Mouse (Mus musculus): ENCODE data around the gene Tspan9. TPM values are rescaled to one million over a fixed set of nuclear protein-coding genes. Genes with fewer than 3 reads are reported as not detected.

The Tspan9 gene
- polyA plus RNA-seq, 1 experiment from 2014 or later = 29.3 TPM

- WGBS = 68% methylated on average over 3 of the region's 3 CpGs
- Histone ChIP-seq H3K9ac (replicated peaks) (no peak overlapping the region), H3K9me3 (no peaks in the 10 kb centered on the region), H3K4me3 (replicated peaks) (no peak overlapping the region), H3K27me3 (0 out of 2 replicates have a peak, but pooled peaks cover 3% of the 10 kb centered on the region), H3K27ac (peak overlapping the region; percentile 6; the same call in 1 of the 2 replicates), H3K4me2 (replicated peaks) (no peak overlapping the region), H3K36me3 (peaks cover 17% of the 10 kb centered on the region; the same call in 1 of the 2 replicates), H3K4me1 (replicated peaks) (peaks cover 4% of the 10 kb centered on the region)
- no peak for ATAC-seq
These were observed 226.4 kb downstream of the Tspan9 start for GRCm38 (mm10) chr6:127916993-127917392.

- H3K4me2 ChIP-seq (replicated peaks) = no peak overlapping the region
- H3K4me3 ChIP-seq (replicated peaks) = no peak overlapping the region
- no peak overlapping the region for H3K9ac ChIP-seq (replicated peaks)
- no peak for ATAC-seq
- H3K27me3 ChIP-seq = no peaks in the 10 kb centered on the region
- H3K4me1 ChIP-seq (replicated peaks) = no peaks in the 10 kb centered on the region
- peaks cover 20% of the 10 kb centered on the region; the same call in 1 of the 2 replicates for H3K36me3 ChIP-seq
- H3K9me3 ChIP-seq = no peaks in the 10 kb centered on the region
- 91% methylated on average over 3 of the region's 3 CpGs for WGBS
- no peak overlapping the region for H3K27ac ChIP-seq
These were observed 230.5 kb downstream of the Tspan9 start for GRCm38 (mm10) chr6:127912938-127913337.

GRCm38 (mm10) chr6:127911687-127912086, 231.7 kb downstream of the Tspan9 start:
- H3K4me2 ChIP-seq (replicated peaks) = no peak overlapping the region
- H3K9me3 ChIP-seq = no peaks in the 10 kb centered on the region
- no peak overlapping the region for H3K9ac ChIP-seq (replicated peaks)
- no peaks in the 10 kb centered on the region for H3K4me1 ChIP-seq (replicated peaks)
- no peak overlapping the region for H3K27ac ChIP-seq
- WGBS = 77% methylated on average over 4 of the region's 4 CpGs
- no peak overlapping the region for H3K4me3 ChIP-seq (replicated peaks)
- ATAC-seq = no peak
- peaks cover 23% of the 10 kb centered on the region; the same call in 1 of the 2 replicates for H3K36me3 ChIP-seq
- H3K27me3 ChIP-seq = no peaks in the 10 kb centered on the region

Small RNA genes within 50 kb of the gene (microRNA-seq; reads per million reads assigned to microRNA genes)
- not detected for gene Gm26338

Other genes with a start within 250 kb of the Tspan9 start
- gene Tead4, start 157.2 kb upstream of the Tspan9 start, polyA plus RNA-seq (2015; fragmentation: Nextera tagmentation; extraction: Ambion mirVana) = 0.23 and 0.65 TPM in 2 replicates
- gene Tulp3, start 212.3 kb upstream of the Tspan9 start, polyA plus RNA-seq (2015; fragmentation: Nextera tagmentation; extraction: Ambion mirVana) = 17.8 and 19.6 TPM in 2 replicates
- 132 and 136 TPM in 2 replicates for gene Rhno1, start 219.3 kb upstream of the Tspan9 start, polyA plus RNA-seq (2015; fragmentation: Nextera tagmentation; extraction: Ambion mirVana)
- 17.8 and 19.7 TPM in 2 replicates for gene Foxm1, start 219.4 kb upstream of the Tspan9 start, polyA plus RNA-seq (2015; fragmentation: Nextera tagmentation; extraction: Ambion mirVana)
- gene Tex52, start 231.9 kb upstream of the Tspan9 start, polyA plus RNA-seq (2015; fragmentation: Nextera tagmentation; extraction: Ambion mirVana) = 0.44 and 0.63 TPM in 2 replicates
- not detected in 2 replicates for gene Gm44596, start 231.9 kb upstream of the Tspan9 start, polyA plus RNA-seq (2015; fragmentation: Nextera tagmentation; extraction: Ambion mirVana)